Mouse (Mus musculus): ENCODE results near the gene Sccpdh. TPM values are rescaled to one million over a fixed set of nuclear protein-coding genes. Genes with fewer than 3 reads are reported as not detected.

Gene Sccpdh
- polyA plus RNA-seq, 1 experiment, result 1.8 TPM

GRCm38 (mm10) chr1:179686348-179686747 is 18.3 kb downstream of the Sccpdh start:
- H3K27ac ChIP-seq (ENCODE audit: insufficient read depth, low read length), result no peak overlapping the region
- H3K36me3 ChIP-seq (ENCODE audit: control insufficient read depth, insufficient read depth, low read length), result no peaks in the 10 kb centered on the region; the same call in 1 of the 2 replicates
- H3K27me3 ChIP-seq (ENCODE audit: control insufficient read depth, insufficient read depth, low read length), result no peaks in the 10 kb centered on the region
- no peak for DNase-seq (ENCODE audit: low read depth in 1 of 2, low spot score in 2 of 2)
- no peak overlapping the region for H3K4me3 ChIP-seq (ENCODE audit: extremely low read depth, insufficient read depth, insufficient read length)
- WGBS, result 91% methylated on average over 6 of the region's 6 CpGs
- no peaks in the 10 kb centered on the region for H3K4me1 ChIP-seq (ENCODE audit: control insufficient read depth, insufficient read depth, insufficient read length)
- TF ChIP-seq POLR2A (IDR thresholded peaks at IDR 0.05; ENCODE audit: low read depth, low read length) (no peak), CTCF (IDR thresholded peaks at IDR 0.05; ENCODE audit: extremely low read depth, insufficient read depth, insufficient read length, insufficient replicate concordance) (no peak)

- H3K27me3 ChIP-seq (ENCODE audit: control insufficient read depth, insufficient read depth, low read length), result no peaks in the 10 kb centered on the region
- TF ChIP-seq POLR2A (IDR thresholded peaks at IDR 0.05; ENCODE audit: low read depth, low read length), result no peak
- no peak for TF ChIP-seq CTCF (IDR thresholded peaks at IDR 0.05; ENCODE audit: extremely low read depth, insufficient read depth, insufficient read length, insufficient replicate concordance)
- DNase-seq (ENCODE audit: low read depth in 1 of 2, low spot score in 2 of 2), result no peak
- no peak overlapping the region for H3K4me3 ChIP-seq (ENCODE audit: extremely low read depth, insufficient read depth, insufficient read length)
- WGBS, result 90% methylated on average over 5 of the region's 5 CpGs
- no peaks in the 10 kb centered on the region; the same call in 1 of the 2 replicates for H3K36me3 ChIP-seq (ENCODE audit: control insufficient read depth, insufficient read depth, low read length)
- no peak overlapping the region for H3K27ac ChIP-seq (ENCODE audit: insufficient read depth, low read length)
- no peaks in the 10 kb centered on the region for H3K4me1 ChIP-seq (ENCODE audit: control insufficient read depth, insufficient read depth, insufficient read length)
Measured at GRCm38 (mm10) chr1:179686781-179687180, 18.8 kb downstream of the Sccpdh start.

- Histone ChIP-seq H3K4me1 (ENCODE audit: control insufficient read depth, insufficient read depth, insufficient read length) (no peaks in the 10 kb centered on the region), H3K36me3 (ENCODE audit: control insufficient read depth, insufficient read depth, low read length) (no peaks in the 10 kb centered on the region; the same call in 1 of the 2 replicates), H3K27me3 (ENCODE audit: control insufficient read depth, insufficient read depth, low read length) (no peaks in the 10 kb centered on the region), H3K4me3 (ENCODE audit: extremely low read depth, insufficient read depth, insufficient read length) (no peak overlapping the region), H3K27ac (ENCODE audit: insufficient read depth, low read length) (no peak overlapping the region)
- WGBS, result 68% methylated on average over 1 of the region's 1 CpGs
- TF ChIP-seq POLR2A (IDR thresholded peaks at IDR 0.05; ENCODE audit: low read depth, low read length), result no peak
- no peak for TF ChIP-seq CTCF (IDR thresholded peaks at IDR 0.05; ENCODE audit: extremely low read depth, insufficient read depth, insufficient read length, insufficient replicate concordance)
- no peak for DNase-seq (ENCODE audit: low read depth in 1 of 2, low spot score in 2 of 2)
Measured at GRCm38 (mm10) chr1:179687305-179687704, 19.3 kb downstream of the Sccpdh start.

- Histone ChIP-seq H3K36me3 (ENCODE audit: control insufficient read depth, insufficient read depth, low read length) (no peaks in the 10 kb centered on the region; the same call in 1 of the 2 replicates), H3K4me1 (ENCODE audit: control insufficient read depth, insufficient read depth, insufficient read length) (no peaks in the 10 kb centered on the region), H3K4me3 (ENCODE audit: extremely low read depth, insufficient read depth, insufficient read length) (no peak overlapping the region), H3K27ac (ENCODE audit: insufficient read depth, low read length) (no peak overlapping the region), H3K27me3 (ENCODE audit: control insufficient read depth, insufficient read depth, low read length) (no peaks in the 10 kb centered on the region)
- 97% methylated on average over 3 of the region's 3 CpGs for WGBS
- DNase-seq (ENCODE audit: low read depth in 1 of 2, low spot score in 2 of 2), result no peak
- no peak for TF ChIP-seq CTCF (IDR thresholded peaks at IDR 0.05; ENCODE audit: extremely low read depth, insufficient read depth, insufficient read length, insufficient replicate concordance)
- no peak for TF ChIP-seq POLR2A (IDR thresholded peaks at IDR 0.05; ENCODE audit: low read depth, low read length)
Measured at GRCm38 (mm10) chr1:179687966-179688365, 20.0 kb downstream of the Sccpdh start.

DNA sequence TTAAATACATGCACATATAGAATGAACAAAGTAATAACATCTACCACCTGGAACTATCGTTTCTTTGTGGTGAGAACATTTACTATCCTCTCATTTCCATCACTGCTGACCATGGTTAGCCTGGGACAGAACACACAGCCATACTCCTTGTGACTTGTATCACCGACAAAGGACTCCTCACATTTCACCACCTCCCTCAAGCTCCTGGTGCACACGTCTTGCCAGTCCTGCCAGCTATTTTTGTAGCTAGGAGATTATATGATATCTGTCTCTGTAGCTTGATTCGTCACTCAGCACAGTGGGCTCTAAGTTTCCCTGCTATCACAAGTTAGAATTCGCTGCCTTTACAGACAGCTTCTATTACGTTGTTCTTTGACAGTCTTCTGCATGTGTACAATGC is 20.4 kb downstream of the Sccpdh start:
- 90% methylated on average over 6 of the region's 6 CpGs for WGBS
- TF ChIP-seq POLR2A (IDR thresholded peaks at IDR 0.05; ENCODE audit: low read depth, low read length) (no peak), CTCF (IDR thresholded peaks at IDR 0.05; ENCODE audit: extremely low read depth, insufficient read depth, insufficient read length, insufficient replicate concordance) (no peak)
- DNase-seq (ENCODE audit: low read depth in 1 of 2, low spot score in 2 of 2), result no peak
- Histone ChIP-seq H3K4me3 (ENCODE audit: extremely low read depth, insufficient read depth, insufficient read length) (no peak overlapping the region), H3K36me3 (ENCODE audit: control insufficient read depth, insufficient read depth, low read length) (no peaks in the 10 kb centered on the region; the same call in 1 of the 2 replicates), H3K4me1 (ENCODE audit: control insufficient read depth, insufficient read depth, insufficient read length) (no peaks in the 10 kb centered on the region), H3K27me3 (ENCODE audit: control insufficient read depth, insufficient read depth, low read length) (no peaks in the 10 kb centered on the region), H3K27ac (ENCODE audit: insufficient read depth, low read length) (no peak overlapping the region)

DNA sequence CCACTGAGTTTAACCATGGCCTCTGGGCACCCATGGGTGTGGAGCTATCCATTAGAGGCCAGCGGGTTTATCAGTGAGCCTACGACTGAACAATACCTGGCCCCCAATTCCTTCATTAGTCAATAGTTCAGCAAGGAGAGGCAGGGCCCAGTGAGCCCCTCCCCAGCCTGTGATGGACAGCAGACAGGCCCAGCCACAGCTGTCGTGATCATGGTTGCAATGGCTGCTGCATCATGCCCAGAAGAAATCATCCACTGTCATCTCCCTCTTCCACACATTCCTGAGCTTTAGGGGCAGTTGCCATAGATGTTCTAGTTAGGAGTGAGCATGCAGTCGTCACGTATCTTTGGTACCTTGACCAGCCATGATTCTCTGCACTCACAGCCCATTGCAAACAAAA is 20.9 kb downstream of the Sccpdh start:
- Histone ChIP-seq H3K36me3 (ENCODE audit: control insufficient read depth, insufficient read depth, low read length) (no peaks in the 10 kb centered on the region; the same call in 1 of the 2 replicates), H3K27ac (ENCODE audit: insufficient read depth, low read length) (no peak overlapping the region), H3K27me3 (ENCODE audit: control insufficient read depth, insufficient read depth, low read length) (no peaks in the 10 kb centered on the region), H3K4me1 (ENCODE audit: control insufficient read depth, insufficient read depth, insufficient read length) (no peaks in the 10 kb centered on the region), H3K4me3 (ENCODE audit: extremely low read depth, insufficient read depth, insufficient read length) (no peak overlapping the region)
- no peak for DNase-seq (ENCODE audit: low read depth in 1 of 2, low spot score in 2 of 2)
- 90% methylated on average over 5 of the region's 5 CpGs for WGBS
- no peak for TF ChIP-seq CTCF (IDR thresholded peaks at IDR 0.05; ENCODE audit: extremely low read depth, insufficient read depth, insufficient read length, insufficient replicate concordance)
- TF ChIP-seq POLR2A (IDR thresholded peaks at IDR 0.05; ENCODE audit: low read depth, low read length), result no peak

GRCm38 (mm10) chr1:179689479-179689878 is 21.5 kb downstream of the Sccpdh start:
- no peak for DNase-seq (ENCODE audit: low read depth in 1 of 2, low spot score in 2 of 2)
- Histone ChIP-seq H3K4me3 (ENCODE audit: extremely low read depth, insufficient read depth, insufficient read length) (no peak overlapping the region), H3K36me3 (ENCODE audit: control insufficient read depth, insufficient read depth, low read length) (no peaks in the 10 kb centered on the region; the same call in 1 of the 2 replicates), H3K27me3 (ENCODE audit: control insufficient read depth, insufficient read depth, low read length) (no peaks in the 10 kb centered on the region), H3K27ac (ENCODE audit: insufficient read depth, low read length) (no peak overlapping the region), H3K4me1 (ENCODE audit: control insufficient read depth, insufficient read depth, insufficient read length) (no peaks in the 10 kb centered on the region)
- TF ChIP-seq POLR2A (IDR thresholded peaks at IDR 0.05; ENCODE audit: low read depth, low read length) (no peak), CTCF (IDR thresholded peaks at IDR 0.05; ENCODE audit: extremely low read depth, insufficient read depth, insufficient read length, insufficient replicate concordance) (no peak)
- 81% methylated on average over 6 of the region's 6 CpGs for WGBS

All from spleen, adult 2 months (tissue).